Mouse (Mus musculus) ES-E14 (cell line): ENCODE results near the gene H2-T22. TPM values are rescaled to one million over a fixed set of nuclear protein-coding genes. Genes with fewer than 3 reads are reported as not detected.

Source experiments
- DNase-seq: peaks from one replicate; pipeline ENCODE4 v3.0.0-alpha.2; 2013; ENCODE audit warnings: low read depth, low spot score
- H3K27ac ChIP-seq: 2 replicates; pipeline ENCODE4 v1.5.1; 2012; ENCODE audit warnings: low read depth, mild to moderate bottlenecking, low read length, moderate library complexity, mixed read lengths; ENCODE audit not compliant: poor library complexity, insufficient read depth, severe bottlenecking
- H3K36me3 ChIP-seq: 2 replicates; pipeline ENCODE4 v1.6.1; 2012; ENCODE audit warnings: mild to moderate bottlenecking, low read length, moderate library complexity, mixed read lengths; ENCODE audit not compliant: control insufficient read depth, poor library complexity, insufficient read depth, severe bottlenecking
- H3K4me1 ChIP-seq, 2 experiments: fragments of 150-350 bp in 1 of 2; sonication (generic) in 1 of 2; 2 replicates each; pipeline ENCODE4 v1.6.1; 2012; ENCODE audit warnings: low read length in 2 of 2, mild to moderate bottlenecking in 1 of 2, mixed read lengths in 1 of 2; ENCODE audit not compliant: control insufficient read depth in 2 of 2, insufficient read depth in 2 of 2, poor library complexity in 1 of 2
- H3K4me3 ChIP-seq, 2 experiments: fragments of 150-350 bp in 1 of 2; sonication (generic) in 1 of 2; 2 replicates each; pipeline ENCODE4 v1.5.1; 2012; ENCODE audit warnings: low read length in 2 of 2, low read depth in 1 of 2, mild to moderate bottlenecking in 1 of 2, mixed read lengths in 1 of 2; ENCODE audit not compliant: insufficient read depth in 1 of 2, poor library complexity in 1 of 2, severe bottlenecking in 1 of 2
- H3K9ac ChIP-seq: 2 replicates; pipeline ENCODE4 v1.6.1; 2012; ENCODE audit warnings: low read depth, mild to moderate bottlenecking, low read length, mixed read lengths; ENCODE audit not compliant: poor library complexity, insufficient read depth, severe bottlenecking
- H3K9me3 ChIP-seq: fragments of 150-350 bp; sonication (generic); 2 replicates; pipeline ENCODE4 v1.6.1; 2012; ENCODE audit warnings: low read depth, mild to moderate bottlenecking, low read length; ENCODE audit not compliant: control insufficient read depth, insufficient read depth
- CHD2 ChIP-seq: IDR thresholded peaks from 2 replicates; pipeline ENCODE4 v1.6.1; 2014; ENCODE audit warnings: mild to moderate bottlenecking, low read depth, low read length, inconsistent platforms
- HCFC1 ChIP-seq: IDR thresholded peaks from 2 replicates; pipeline ENCODE4 v1.6.1; 2012; ENCODE audit warnings: low read length, inconsistent platforms, borderline replicate concordance; ENCODE audit not compliant: insufficient read depth
- MAFK ChIP-seq: IDR thresholded peaks from 2 replicates; pipeline ENCODE4 v1.6.1; 2014; ENCODE audit warnings: mild to moderate bottlenecking, low read depth, low read length, inconsistent platforms; ENCODE audit not compliant: insufficient read depth
- ZC3H11A ChIP-seq: IDR thresholded peaks from 2 replicates; pipeline ENCODE4 v1.6.1; 2012; ENCODE audit warnings: low read depth, mild to moderate bottlenecking, inconsistent platforms, low read length, borderline replicate concordance
- ZNF384 ChIP-seq: IDR thresholded peaks from 2 replicates; pipeline ENCODE4 v1.6.1; 2012; ENCODE audit warnings: low read depth, low read length, inconsistent platforms
- in situ Hi-C, 2 experiments: fragments of 600-800 bp; cut with MboI; formaldehyde crosslinking; loops; one replicate each; pipeline ENCODE4 v1.15.1; 2025; ENCODE audit warnings: low sequenced_read_pairs in 2 of 2, inconsistent platforms in 1 of 2; ENCODE audit not compliant: unreplicated experiment in 2 of 2
- total RNA-seq: library from RNA; depleted of rRNA; stranded (reverse); fragments of 300-350 nt; gene quantifications from 2 replicates; pipeline ENCODE4 v1.2.3, GENCODE M21; 2012

H2-T22 gene
- total RNA-seq, 1 experiment, result 5.8 TPM

- no peak within 1 kb of the TSS for H3K27ac ChIP-seq
- no peak within 1 kb of the TSS for H3K9ac ChIP-seq
- H3K36me3 ChIP-seq, result peaks cover 5% of the 10 kb centered on the region
- H3K9me3 ChIP-seq, result no peaks in the 10 kb centered on the region
- TF ChIP-seq CHD2, result peak; percentile 49; the same call in 1 of the 2 replicates
- no peak for TF ChIP-seq MAFK
- TF ChIP-seq HCFC1, result no peak
- TF ChIP-seq ZC3H11A, result no peak
- TF ChIP-seq ZNF384, result no peak
- H3K4me1 ChIP-seq, result peaks cover 0 to 20% of the 10 kb centered on the region in 2 experiments; a peak in 2 of 4 replicates
- in situ Hi-C loops, result no loop called here
- no peak within 1 kb of the TSS for H3K4me3 ChIP-seq
- DNase-seq, result peak; percentile 63
Observed at GRCm38 (mm10) chr17:36020191-36021073, 22.1 kb downstream of the H2-T22 start, which contains the start of gene H2-T24. Gene H2-T24, minus strand, starts transcription at chr17:36020560.

- Histone ChIP-seq H3K9me3 (no peaks in the 10 kb centered on the region), H3K4me1 (peaks cover 0 to 21% of the 10 kb centered on the region in 2 experiments; a peak in 2 of 4 replicates), H3K27ac (no peak overlapping the region), H3K9ac (no peak overlapping the region), H3K36me3 (peaks cover 8% of the 10 kb centered on the region), H3K4me3 (no peak overlapping the region)
- in situ Hi-C loops, result no loop called here
- TF ChIP-seq HCFC1 (no peak), ZNF384 (no peak), MAFK (no peak), CHD2 (no peak), ZC3H11A (no peak)
- no peak for DNase-seq
Observed at GRCm38 (mm10) chr17:36019519-36019918, 23.0 kb downstream of the H2-T22 start.

GRCm38 (mm10) chr17:36018979-36019378, 23.6 kb downstream of the H2-T22 start:
- in situ Hi-C loops, result no loop called here
- Histone ChIP-seq H3K4me1 (peaks cover 0 to 18% of the 10 kb centered on the region in 2 experiments; a peak in 2 of 4 replicates), H3K4me3 (no peak overlapping the region), H3K9ac (no peak overlapping the region), H3K36me3 (peaks cover 10% of the 10 kb centered on the region), H3K27ac (no peak overlapping the region), H3K9me3 (no peaks in the 10 kb centered on the region)
- TF ChIP-seq HCFC1, result no peak
- TF ChIP-seq ZNF384, result no peak
- TF ChIP-seq MAFK, result no peak
- no peak for TF ChIP-seq CHD2
- TF ChIP-seq ZC3H11A, result no peak
- DNase-seq, result no peak

GRCm38 (mm10) chr17:36017046-36017445, 25.5 kb downstream of the H2-T22 start:
- TF ChIP-seq MAFK (no peak), ZC3H11A (no peak), ZNF384 (no peak), CHD2 (no peak), HCFC1 (no peak)
- DNase-seq, result no peak
- in situ Hi-C loops, result no loop called here
- no peak overlapping the region; the same call in 1 of the 2 replicates for H3K9ac ChIP-seq
- no peak overlapping the region for H3K4me3 ChIP-seq
- H3K27ac ChIP-seq, result no peak overlapping the region
- peaks cover 0 to 13% of the 10 kb centered on the region in 2 experiments; a peak in 1 of 4 replicates for H3K4me1 ChIP-seq
- H3K9me3 ChIP-seq, result no peaks in the 10 kb centered on the region
- peaks cover 10% of the 10 kb centered on the region for H3K36me3 ChIP-seq
